Mouse (Mus musculus): ENCODE results near the gene Chst13. TPM values are rescaled to one million over a fixed set of nuclear protein-coding genes. Genes with fewer than 3 reads are reported as not detected.

The Chst13 gene
- polyA plus RNA-seq (2012; rRNA removed; ENCODE audit: low replicate concordance), result 1.2 and 6.2 TPM in 2 replicates

DNA sequence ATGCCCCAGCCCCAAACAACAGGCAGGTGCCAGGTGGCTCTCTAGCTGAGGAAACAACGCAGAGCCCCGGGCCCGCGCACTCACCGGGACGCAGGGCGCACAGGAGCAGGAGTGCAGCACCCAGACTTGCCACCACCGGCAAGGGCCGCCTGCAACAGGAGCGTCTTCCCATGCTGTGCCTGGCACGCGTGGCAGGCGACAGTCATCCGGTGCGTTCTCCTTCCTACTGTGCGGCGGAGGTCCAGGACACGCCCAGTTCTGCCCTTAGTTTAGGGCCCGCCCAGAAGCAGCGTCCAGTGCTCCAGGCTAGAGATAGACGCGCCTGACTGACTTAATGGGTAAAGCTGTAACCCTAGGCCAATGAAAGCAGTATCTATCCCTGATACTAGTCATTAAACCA, at the start of gene Chst13:
Chst13 (minus strand) TSS at position 195 of the 400 bp plus-strand sequence.

GRCm38 (mm10) chr6:90368976-90369724, 44.2 kb upstream of the Chst13 start, which contains the start of gene Zxdc:
Zxdc (plus strand) TSS chr6:90369492.

DNA sequence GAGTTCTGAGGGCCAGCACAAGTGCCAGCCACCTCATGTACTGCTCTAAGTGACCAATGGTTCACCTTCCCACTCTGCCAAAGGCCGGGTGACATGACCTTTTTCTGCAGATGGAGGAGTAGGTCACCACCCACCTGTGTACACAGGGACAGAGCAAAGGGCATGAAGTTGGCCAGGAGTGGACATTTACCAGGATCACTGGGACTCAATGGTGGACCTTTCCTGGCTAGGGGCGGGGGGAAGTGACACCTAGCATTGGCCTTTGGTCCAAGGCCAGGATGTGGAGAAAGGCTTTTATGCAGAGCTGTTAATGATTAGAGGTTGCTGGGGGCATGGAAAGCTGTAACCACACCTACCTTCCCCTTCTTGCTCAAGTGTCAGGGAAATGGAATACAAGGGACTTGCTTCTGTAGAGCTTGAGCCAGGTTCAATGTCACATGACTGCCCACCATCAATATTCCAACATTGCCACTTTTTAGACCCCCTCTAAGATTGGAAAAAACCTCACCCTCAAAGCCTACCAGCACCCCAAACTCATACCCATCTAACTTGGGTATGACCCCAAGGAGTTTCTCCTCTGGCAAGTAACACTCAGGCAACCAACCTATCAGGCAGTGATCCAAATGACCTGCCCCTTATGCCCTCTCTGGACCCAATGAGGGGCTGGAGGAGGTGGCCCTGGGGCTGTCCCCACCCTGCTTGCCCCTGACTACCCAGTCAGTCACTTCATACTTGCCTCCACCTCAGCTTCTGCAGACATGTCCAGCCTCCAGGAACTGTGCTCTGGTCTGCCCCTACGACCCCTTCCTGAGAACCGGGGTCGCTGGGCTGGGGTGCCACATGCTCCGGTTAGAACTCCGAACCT, 7.8 kb upstream of the Chst13 start, which contains the start of gene Uroc1:
Uroc1 (plus strand) TSS at position 724 of the 865 bp plus-strand sequence.

GRCm38 (mm10) chr6:90300919-90301318, 24.1 kb downstream of the Chst13 start, which contains the start of gene BC048671:
BC048671 (plus strand) TSS chr6:90301219.

Other genes starting within 250 kb of the Chst13 start
- gene Vmn1r49, start 246.7 kb downstream of the Chst13 start, polyA plus RNA-seq (2012; rRNA removed; ENCODE audit: low replicate concordance), result not detected in 2 replicates
- gene Vmn1r50, start 223.8 kb downstream of the Chst13 start, polyA plus RNA-seq (2012; rRNA removed; ENCODE audit: low replicate concordance), result not detected in 2 replicates
- gene Vmn1r51, start 202.6 kb downstream of the Chst13 start, polyA plus RNA-seq (2012; rRNA removed; ENCODE audit: low replicate concordance), result not detected in 2 replicates
- not detected in 2 replicates for gene Vmn1r52, start 150.4 kb downstream of the Chst13 start, polyA plus RNA-seq (2012; rRNA removed; ENCODE audit: low replicate concordance)
- gene V1ra8, start 122.4 kb downstream of the Chst13 start, polyA plus RNA-seq (2012; rRNA removed; ENCODE audit: low replicate concordance), result not detected in 2 replicates
- 0.10 and 0.60 TPM in 2 replicates for gene Vmn1r53, start 100.7 kb downstream of the Chst13 start, polyA plus RNA-seq (2012; rRNA removed; ENCODE audit: low replicate concordance)
- not detected in 2 replicates for gene Vmn1r54, start 78.9 kb downstream of the Chst13 start, polyA plus RNA-seq (2012; rRNA removed; ENCODE audit: low replicate concordance)
- gene BC048671, start 24.0 kb downstream of the Chst13 start, polyA plus RNA-seq (2012; rRNA removed; ENCODE audit: low replicate concordance), result not detected in 2 replicates
- gene Uroc1, start 8.1 kb upstream of the Chst13 start, polyA plus RNA-seq (2012; rRNA removed; ENCODE audit: low replicate concordance), result 0.13 TPM in 1 of 2 replicates, not detected in the other
- gene Zxdc, start 44.3 kb upstream of the Chst13 start, polyA plus RNA-seq (2012; rRNA removed; ENCODE audit: low replicate concordance), result 10.9 and 32.8 TPM in 2 replicates
- gene Cfap100, start 103.6 kb upstream of the Chst13 start, polyA plus RNA-seq (2012; rRNA removed; ENCODE audit: low replicate concordance), result 1.0 and 2.0 TPM in 2 replicates
- 68.6 and 107 TPM in 2 replicates for gene Klf15, start 137.4 kb upstream of the Chst13 start, polyA plus RNA-seq (2012; rRNA removed; ENCODE audit: low replicate concordance)
- gene Aldh1l1, start 161.2 kb upstream of the Chst13 start, polyA plus RNA-seq (2012; rRNA removed; ENCODE audit: low replicate concordance), result 69.0 and 168 TPM in 2 replicates

Data from subcutaneous adipose tissue, adult 2 months (tissue).